Mouse (Mus musculus) ES-Bruce4 (cell line): ENCODE results near the gene Gpr132.

Experiments
- CTCF ChIP-seq: IDR thresholded peaks from one replicate; pipeline ENCODE4 v1.8.1; 2011; ENCODE audit warnings: low read depth, low read length
- POLR2A ChIP-seq: IDR thresholded peaks from one replicate; pipeline ENCODE4 v1.8.1; 2011; ENCODE audit warnings: low read length; ENCODE audit not compliant: insufficient read depth

GRCm38 (mm10) chr12:112829244-112829864, 38.7 kb downstream of the Gpr132 start, which contains the start of gene Cdca4:
- TF ChIP-seq CTCF: no peak
- peak; percentile 71 for TF ChIP-seq POLR2A
